Mouse (Mus musculus): Measurements from ENCODE around the gene Bicdl1. TPM values are rescaled to one million over a fixed set of nuclear protein-coding genes. Genes with fewer than 3 reads are reported as not detected.
A peak's percentile ranks its signal among the peaks of the same experiment; 100 is the strongest.

Gene Bicdl1
- polyA plus RNA-seq, 1 experiment = 127 TPM

- no peak for DNase-seq
- Histone ChIP-seq H3K4me1 (ENCODE audit: control insufficient read depth, insufficient read depth, low read length) (peaks cover 7% of the 10 kb centered on the region), H3K27ac (ENCODE audit: insufficient read depth, low read length) (no peak overlapping the region), H3K4me3 (replicated peaks; ENCODE audit: insufficient read depth, low read depth, low read length) (no peak overlapping the region), H3K27me3 (ENCODE audit: control insufficient read depth, insufficient read depth, low read length) (no peaks in the 10 kb centered on the region)
- WGBS = 73% methylated on average over 11 of the region's 11 CpGs
- TF ChIP-seq POLR2A (IDR thresholded peaks at IDR 0.05; ENCODE audit: borderline replicate concordance, insufficient read depth, low read length) (no peak), CTCF (IDR thresholded peaks at IDR 0.05; ENCODE audit: borderline replicate concordance, insufficient read depth, low read depth, low read length) (no peak)
Measured at GRCm38 (mm10) chr5:115711636-115712419, 19.6 kb downstream of the Bicdl1 start.

GRCm38 (mm10) chr5:115710171-115710570 lies 21.2 kb downstream of the Bicdl1 start:
- Histone ChIP-seq H3K27ac (ENCODE audit: insufficient read depth, low read length) (no peak overlapping the region), H3K27me3 (ENCODE audit: control insufficient read depth, insufficient read depth, low read length) (no peaks in the 10 kb centered on the region), H3K4me3 (replicated peaks; ENCODE audit: insufficient read depth, low read depth, low read length) (no peak overlapping the region), H3K4me1 (ENCODE audit: control insufficient read depth, insufficient read depth, low read length) (peaks cover 7% of the 10 kb centered on the region)
- DNase-seq = no peak
- 96% methylated on average over 4 of the region's 4 CpGs for WGBS
- no peak for TF ChIP-seq CTCF (IDR thresholded peaks at IDR 0.05; ENCODE audit: borderline replicate concordance, insufficient read depth, low read depth, low read length)
- no peak for TF ChIP-seq POLR2A (IDR thresholded peaks at IDR 0.05; ENCODE audit: borderline replicate concordance, insufficient read depth, low read length)

GRCm38 (mm10) chr5:115708930-115709329 lies 22.5 kb downstream of the Bicdl1 start:
- H3K4me1 ChIP-seq (ENCODE audit: control insufficient read depth, insufficient read depth, low read length) = peaks cover 7% of the 10 kb centered on the region
- no peak overlapping the region for H3K27ac ChIP-seq (ENCODE audit: insufficient read depth, low read length)
- TF ChIP-seq CTCF (IDR thresholded peaks at IDR 0.05; ENCODE audit: borderline replicate concordance, insufficient read depth, low read depth, low read length) (no peak), POLR2A (IDR thresholded peaks at IDR 0.05; ENCODE audit: borderline replicate concordance, insufficient read depth, low read length) (no peak)
- WGBS = 27% methylated on average over 3 of the region's 3 CpGs
- no peaks in the 10 kb centered on the region for H3K27me3 ChIP-seq (ENCODE audit: control insufficient read depth, insufficient read depth, low read length)
- H3K4me3 ChIP-seq (replicated peaks; ENCODE audit: insufficient read depth, low read depth, low read length) = no peak overlapping the region
- peak in 1 of 2 experiments; percentile 64 for DNase-seq

- peaks cover 5% of the 10 kb centered on the region for H3K4me1 ChIP-seq (ENCODE audit: control insufficient read depth, insufficient read depth, low read length)
- TF ChIP-seq CTCF (IDR thresholded peaks at IDR 0.05; ENCODE audit: borderline replicate concordance, insufficient read depth, low read depth, low read length) (no peak), POLR2A (IDR thresholded peaks at IDR 0.05; ENCODE audit: borderline replicate concordance, insufficient read depth, low read length) (no peak)
- WGBS = 67% methylated on average over 3 of the region's 3 CpGs
- no peak for DNase-seq
- H3K27me3 ChIP-seq (ENCODE audit: control insufficient read depth, insufficient read depth, low read length) = no peaks in the 10 kb centered on the region
- H3K4me3 ChIP-seq (replicated peaks; ENCODE audit: insufficient read depth, low read depth, low read length) = no peak overlapping the region
- no peak overlapping the region for H3K27ac ChIP-seq (ENCODE audit: insufficient read depth, low read length)
Measured at GRCm38 (mm10) chr5:115701981-115702380, 29.4 kb downstream of the Bicdl1 start.

GRCm38 (mm10) chr5:115701215-115701614 lies 30.2 kb downstream of the Bicdl1 start:
- 33% methylated on average over 4 of the region's 4 CpGs for WGBS
- no peak overlapping the region for H3K27ac ChIP-seq (ENCODE audit: insufficient read depth, low read length)
- H3K4me1 ChIP-seq (ENCODE audit: control insufficient read depth, insufficient read depth, low read length) = peaks cover 5% of the 10 kb centered on the region
- no peak overlapping the region for H3K4me3 ChIP-seq (replicated peaks; ENCODE audit: insufficient read depth, low read depth, low read length)
- H3K27me3 ChIP-seq (ENCODE audit: control insufficient read depth, insufficient read depth, low read length) = no peaks in the 10 kb centered on the region
- TF ChIP-seq POLR2A (IDR thresholded peaks at IDR 0.05; ENCODE audit: borderline replicate concordance, insufficient read depth, low read length) (no peak), CTCF (IDR thresholded peaks at IDR 0.05; ENCODE audit: borderline replicate concordance, insufficient read depth, low read depth, low read length) (no peak)
- no peak for DNase-seq

- 87% methylated on average over 5 of the region's 5 CpGs for WGBS
- Histone ChIP-seq H3K4me3 (replicated peaks; ENCODE audit: insufficient read depth, low read depth, low read length) (no peak overlapping the region), H3K4me1 (ENCODE audit: control insufficient read depth, insufficient read depth, low read length) (peaks cover 11% of the 10 kb centered on the region), H3K27ac (ENCODE audit: insufficient read depth, low read length) (no peak overlapping the region), H3K27me3 (ENCODE audit: control insufficient read depth, insufficient read depth, low read length) (no peaks in the 10 kb centered on the region)
- TF ChIP-seq CTCF (IDR thresholded peaks at IDR 0.05; ENCODE audit: borderline replicate concordance, insufficient read depth, low read depth, low read length) (no peak), POLR2A (IDR thresholded peaks at IDR 0.05; ENCODE audit: borderline replicate concordance, insufficient read depth, low read length) (no peak)
- DNase-seq = peak in 1 of 2 experiments; percentile 6
Measured at GRCm38 (mm10) chr5:115696811-115697210, 34.6 kb downstream of the Bicdl1 start.

- TF ChIP-seq POLR2A (IDR thresholded peaks at IDR 0.05; ENCODE audit: borderline replicate concordance, insufficient read depth, low read length) = no peak
- DNase-seq = peak; percentile 78 to 87
- 18% methylated on average over 6 of the region's 6 CpGs for WGBS
- Histone ChIP-seq H3K4me1 (ENCODE audit: control insufficient read depth, insufficient read depth, low read length) (peaks cover 11% of the 10 kb centered on the region), H3K27me3 (ENCODE audit: control insufficient read depth, insufficient read depth, low read length) (no peaks in the 10 kb centered on the region), H3K27ac (ENCODE audit: insufficient read depth, low read length) (no peak overlapping the region), H3K4me3 (replicated peaks; ENCODE audit: insufficient read depth, low read depth, low read length) (no peak overlapping the region)
Measured at GRCm38 (mm10) chr5:115695191-115695770, 36.1 kb downstream of the Bicdl1 start.

- no peaks in the 10 kb centered on the region for H3K27me3 ChIP-seq (ENCODE audit: control insufficient read depth, insufficient read depth, low read length)
- H3K4me1 ChIP-seq (ENCODE audit: control insufficient read depth, insufficient read depth, low read length) = peaks cover 6% of the 10 kb centered on the region; the same call in 1 of the 2 replicates
- H3K4me3 ChIP-seq (replicated peaks; ENCODE audit: insufficient read depth, low read depth, low read length) = no peak overlapping the region
- TF ChIP-seq POLR2A (IDR thresholded peaks at IDR 0.05; ENCODE audit: borderline replicate concordance, insufficient read depth, low read length) (no peak), CTCF (IDR thresholded peaks at IDR 0.05; ENCODE audit: borderline replicate concordance, insufficient read depth, low read depth, low read length) (no peak)
- WGBS = 25% methylated on average over 3 of the region's 3 CpGs
- no peak for DNase-seq
- no peak overlapping the region for H3K27ac ChIP-seq (ENCODE audit: insufficient read depth, low read length)
Measured at GRCm38 (mm10) chr5:115693271-115693670, 38.1 kb downstream of the Bicdl1 start.
